Mouse (Mus musculus) heart, postnatal 0 days (tissue): ENCODE results near the gene Scaf8.
"Not testable (repeated sequence)": the region's sequence is repeated elsewhere in the genome, so short reads cannot be mapped to it uniquely, and the experiment has no call there.

ENCODE experiments used
- CTCF ChIP-seq: IDR thresholded peaks from 2 replicates; pipeline ENCODE4 v1.5.1; 2016; ENCODE audit warnings: antibody characterized with exemption, control low read depth, low read depth
- EP300 ChIP-seq: IDR thresholded peaks from 2 replicates; pipeline ENCODE4 v1.6.1; 2016; ENCODE audit warnings: antibody characterized with exemption, low read depth

DNA sequence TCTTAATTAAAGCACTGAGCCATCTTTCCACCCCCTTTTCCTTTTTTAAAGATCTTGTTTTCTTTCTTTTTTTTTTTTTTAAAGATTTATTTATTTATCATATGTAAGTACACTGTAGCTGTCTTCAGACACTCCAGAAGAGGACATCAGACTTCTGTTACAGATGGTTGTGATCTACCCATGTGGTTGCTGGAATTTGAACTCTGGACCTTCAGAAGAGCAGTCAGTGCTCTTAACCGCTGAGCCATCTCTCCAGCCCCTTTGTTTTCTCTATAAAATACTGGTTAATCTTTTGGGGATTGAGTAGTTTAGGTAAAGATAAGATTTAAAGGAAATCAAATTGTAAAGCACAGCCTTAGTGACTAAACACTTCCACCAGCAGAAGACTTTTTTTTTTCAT, 35.9 kb downstream of the Scaf8 start:
- TF ChIP-seq CTCF, EP300: not testable (repeated sequence)
